ENCODE assay signal across 8 mouse cellular contexts in genomic region chr19:46328081-46329030, GRCm38 (mm10). TPM values are rescaled to one million over a fixed set of nuclear protein-coding genes. Genes with fewer than 3 reads are reported as not detected.
DNase-seq lines count a peak whose midpoint lies in the region; ATAC-seq and TF ChIP-seq lines count a peak whose summit lies in the region.

TSS of gene Fbxl15 (plus strand) at chr19:46328184.

- ATAC-seq in activated CD4-positive, CD25-positive, alpha-beta regulatory T cell, adult 4 months, result peak; percentile 75
- ATAC-seq in megakaryocyte progenitor cell, adult 5-6 weeks (replicated peaks; ENCODE audit: poor library complexity), result peak; percentile 72

- TF ChIP-seq CTCF in cortical plate, adult 2 months (IDR thresholded peaks at IDR 0.05; ENCODE audit: extremely low read depth, insufficient read depth, low read length), result no peak

- H3K4me3 ChIP-seq in cortical plate, adult 2 months (ENCODE audit: insufficient read depth, low read length), result peak within 1 kb of the TSS; percentile 67

- peak; percentile 77; the same call in 1 of the 2 replicates for TF ChIP-seq POLR2A in cortical plate, adult 2 months (IDR thresholded peaks at IDR 0.05; ENCODE audit: extremely low read depth, insufficient read depth, low read length)

- peak; percentile 93 for DNase-seq in gastrocnemius, postnatal 10 days
- DNase-seq in induced T-regulatory cell, adult 2 months (ENCODE audit: low read depth), result peak; percentile 97
- peak; percentile 92 to 96 for DNase-seq in left cerebral cortex, adult 9 months (ENCODE audit: low spot score in 2 of 2)
- peak; percentile 98 for DNase-seq in right cerebral cortex, postnatal 14 days
- DNase-seq in urinary bladder, postnatal 36 days (ENCODE audit: low spot score in 2 of 2), result peak; percentile 89 to 92

- H3K4me1 ChIP-seq in cortical plate, adult 2 months (ENCODE audit: control insufficient read depth, insufficient read depth, low read length), result no peaks in the 10 kb centered on the region

- H3K27ac ChIP-seq in cortical plate, adult 2 months (ENCODE audit: insufficient read depth, low read length), result peak within 1 kb of the TSS; percentile 92

RNA-seq across cellular contexts. Expression of gene Fbxl15, which starts in this region (rescaled TPM):
- polyA plus RNA-seq in activated CD4-positive, CD25-positive, alpha-beta regulatory T cell, adult 4 months (2017; shearing (Covaris generic)), result 1 to 10 TPM; 5.6 to 6.9 TPM
- 42.8 and 42.9 TPM in 2 replicates for polyA plus RNA-seq in cortical plate, adult 2 months (2012; rRNA removed)
- 1 to 10 TPM; 2.7 to 3.7 TPM for total RNA-seq in gastrocnemius, postnatal 10 days (2021)
- 0.72 and 1.4 TPM in 2 replicates for total RNA-seq in megakaryocyte progenitor cell, adult 5-6 weeks (2015)
- 0.71 and 2.7 TPM in 2 replicates for total RNA-seq in megakaryocyte progenitor cell, adult 5-6 weeks (2017)

Comparison
In these comparisons a context has a peak if more than half of its experiments do, and no peak if none do; other contexts are left out.
1. Peak in every context shown above with its lines: DNase-seq, ATAC-seq, H3K4me3 ChIP-seq and H3K27ac ChIP-seq.